Mouse (Mus musculus) testis, postnatal 14 days (tissue): ENCODE measurements around the gene Irf2.

ENCODE experiments used
- DNase-seq: peaks from one replicate; pipeline ENCODE4 v3.0.0; 2021; ENCODE audit warnings: low spot score

Irf2 gene

DNA sequence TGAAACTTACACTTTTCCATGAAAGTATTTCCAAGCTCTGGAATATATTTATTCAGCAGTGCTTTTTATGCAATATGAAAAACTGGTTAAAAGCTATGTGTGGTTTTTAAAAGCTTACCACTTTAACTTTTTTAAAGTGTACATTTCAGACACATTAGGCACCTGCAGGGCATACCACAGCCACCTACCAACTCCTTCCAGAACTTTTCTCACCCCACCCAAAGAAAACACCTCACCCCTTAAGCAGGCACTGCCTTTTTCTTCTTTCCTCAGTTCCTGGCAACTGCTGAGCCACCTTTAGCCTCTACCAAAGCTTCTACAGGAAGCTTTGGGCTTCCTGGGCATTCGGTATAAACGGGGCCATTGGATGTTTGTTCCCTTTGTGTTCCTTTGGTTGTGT is 62.5 kb downstream of the Irf2 start:
- DNase-seq, result no peak

DNA sequence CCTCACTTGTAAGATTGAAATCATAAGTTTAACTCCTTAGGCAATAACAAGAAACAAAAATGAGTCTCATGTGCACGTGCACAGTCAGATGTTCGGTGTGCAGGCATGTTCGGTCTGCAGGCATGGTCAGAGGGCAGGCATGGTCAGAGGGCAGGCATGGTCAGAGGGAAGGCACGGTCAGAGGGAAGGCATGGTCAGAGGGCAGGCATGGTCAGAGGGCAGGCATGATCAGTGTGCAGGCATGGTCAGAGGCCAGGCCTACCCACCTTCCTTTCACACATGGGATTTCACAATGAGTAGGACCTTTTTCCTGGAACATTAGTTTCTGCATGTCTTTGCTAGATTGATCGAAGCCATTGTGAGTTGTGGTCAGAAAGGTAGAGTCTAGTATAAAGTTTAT is 65.2 kb downstream of the Irf2 start:
- DNase-seq, result no peak

DNA sequence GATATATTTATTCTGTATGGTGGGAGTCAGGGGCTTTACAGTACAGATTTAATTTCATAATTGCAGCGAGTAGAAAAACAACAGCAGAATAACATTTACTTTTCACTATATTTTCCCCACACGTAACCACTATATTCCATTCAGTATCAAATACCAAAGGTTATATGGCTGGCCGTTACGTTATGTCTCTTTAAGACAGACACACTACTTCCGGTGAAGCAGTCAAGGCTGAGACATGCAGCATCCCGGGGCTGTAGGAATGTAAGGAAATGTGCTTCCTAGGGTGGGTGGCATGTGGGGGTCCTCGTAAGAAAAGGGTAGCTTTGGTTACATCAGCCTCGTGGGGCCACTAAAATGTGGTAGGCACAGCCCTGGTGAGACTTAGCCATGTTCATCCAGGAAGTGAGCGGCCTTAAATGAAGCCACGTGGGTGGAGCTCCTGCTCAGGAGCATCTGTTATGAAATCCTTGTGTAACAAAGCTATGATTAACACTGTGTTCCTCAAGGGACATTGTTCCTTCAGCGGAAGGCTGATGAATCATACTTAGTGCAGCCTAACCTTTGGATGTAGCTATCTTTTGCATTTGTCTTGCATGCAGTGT is 71.6 kb downstream of the Irf2 start:
- no peak for DNase-seq

DNA sequence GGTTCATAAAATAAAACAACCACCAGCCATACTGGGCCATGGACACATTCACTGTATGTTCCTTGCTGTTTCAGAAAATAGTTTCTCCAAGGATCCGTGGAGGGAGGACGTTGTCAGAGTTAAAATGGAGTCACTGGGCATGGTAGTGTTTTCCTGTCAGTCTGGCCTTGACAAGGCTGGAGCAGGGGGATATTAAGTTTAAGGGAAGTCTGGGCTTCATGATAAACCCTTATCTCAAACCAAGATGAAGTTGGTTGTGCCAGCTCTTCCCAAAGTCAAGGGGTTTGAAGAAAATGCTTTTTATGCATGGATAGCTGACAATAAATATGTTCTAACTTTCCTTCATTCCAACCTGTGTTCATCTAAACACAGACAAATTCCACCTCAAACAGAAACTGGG is 72.4 kb downstream of the Irf2 start:
- DNase-seq, result no peak

DNA sequence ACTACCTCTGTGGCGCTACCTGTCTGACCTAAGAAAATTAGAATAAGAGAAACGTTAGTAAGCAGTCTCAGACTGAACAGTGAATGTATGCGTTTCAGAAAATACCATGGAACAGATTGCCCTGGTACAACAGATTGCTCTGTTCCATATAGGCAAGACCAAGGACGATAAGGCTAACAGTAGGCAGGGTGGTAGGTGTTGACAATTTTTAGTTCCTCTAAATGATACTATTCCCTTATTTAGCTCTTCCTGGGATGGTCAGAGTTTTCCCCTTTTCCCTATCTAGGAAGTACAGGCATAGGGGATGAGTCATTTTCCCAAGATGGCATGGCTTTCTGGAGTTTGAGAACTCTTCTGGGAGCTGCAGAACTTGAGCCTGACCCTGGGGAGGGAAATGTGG is 73.4 kb downstream of the Irf2 start:
- no peak for DNase-seq

DNA sequence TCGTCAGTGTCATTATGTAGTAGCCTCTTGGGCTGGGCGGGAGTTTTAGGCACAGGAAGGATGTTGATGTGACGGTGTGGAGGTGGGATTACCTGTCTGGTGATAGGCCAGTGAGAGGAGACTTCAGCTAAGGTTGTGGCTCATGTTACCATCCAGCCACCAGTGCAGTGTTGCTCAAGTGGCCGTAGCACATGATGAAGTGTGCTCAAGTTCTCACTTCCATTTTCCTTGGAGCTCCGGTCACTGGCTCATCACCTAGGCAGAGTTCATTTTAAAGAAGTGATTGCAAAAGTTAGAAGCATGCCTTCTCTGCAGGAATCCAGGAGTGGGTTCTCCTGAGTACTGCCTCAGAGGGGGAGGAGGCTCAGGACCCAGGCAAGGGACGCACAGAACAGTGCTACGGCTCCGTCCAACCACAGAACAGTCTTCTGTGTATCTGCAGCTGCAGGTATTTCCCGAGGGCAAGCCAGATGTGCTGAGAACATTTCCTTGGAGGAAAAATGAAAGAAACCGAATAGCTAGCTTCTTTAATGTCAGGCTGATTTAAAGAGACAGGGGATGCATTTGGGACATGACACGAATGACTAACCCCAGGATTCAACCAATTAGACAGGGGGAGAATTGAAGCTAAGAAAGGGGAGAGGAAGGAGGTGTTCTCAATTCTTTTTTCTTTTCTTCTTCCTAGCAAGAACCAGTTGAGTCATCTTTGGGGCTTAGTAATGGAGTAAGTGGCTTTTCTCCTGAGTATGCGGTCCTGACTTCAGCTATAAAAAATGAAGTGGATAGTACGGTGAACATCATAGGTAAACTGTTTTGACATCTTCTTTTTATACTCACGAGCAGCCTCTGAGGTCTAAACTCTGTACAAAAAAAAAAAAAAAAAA is 78.8 kb downstream of the Irf2 start:
- DNase-seq, result no peak

DNA sequence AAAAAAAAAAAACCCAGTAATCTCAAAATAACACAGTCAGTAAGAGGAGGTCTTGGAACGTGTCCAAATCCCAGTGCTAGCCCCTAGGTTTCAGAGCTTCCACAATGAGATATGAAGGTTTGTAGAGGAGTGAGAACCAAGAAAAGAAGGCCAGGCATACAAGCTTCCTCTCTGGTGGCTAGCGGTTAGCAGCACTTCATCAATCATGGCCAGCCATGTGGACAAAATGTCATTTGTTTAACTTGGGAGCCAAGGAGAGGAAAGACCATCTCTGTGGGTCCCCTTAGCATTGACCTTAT is 79.4 kb downstream of the Irf2 start:
- DNase-seq, result no peak

DNA sequence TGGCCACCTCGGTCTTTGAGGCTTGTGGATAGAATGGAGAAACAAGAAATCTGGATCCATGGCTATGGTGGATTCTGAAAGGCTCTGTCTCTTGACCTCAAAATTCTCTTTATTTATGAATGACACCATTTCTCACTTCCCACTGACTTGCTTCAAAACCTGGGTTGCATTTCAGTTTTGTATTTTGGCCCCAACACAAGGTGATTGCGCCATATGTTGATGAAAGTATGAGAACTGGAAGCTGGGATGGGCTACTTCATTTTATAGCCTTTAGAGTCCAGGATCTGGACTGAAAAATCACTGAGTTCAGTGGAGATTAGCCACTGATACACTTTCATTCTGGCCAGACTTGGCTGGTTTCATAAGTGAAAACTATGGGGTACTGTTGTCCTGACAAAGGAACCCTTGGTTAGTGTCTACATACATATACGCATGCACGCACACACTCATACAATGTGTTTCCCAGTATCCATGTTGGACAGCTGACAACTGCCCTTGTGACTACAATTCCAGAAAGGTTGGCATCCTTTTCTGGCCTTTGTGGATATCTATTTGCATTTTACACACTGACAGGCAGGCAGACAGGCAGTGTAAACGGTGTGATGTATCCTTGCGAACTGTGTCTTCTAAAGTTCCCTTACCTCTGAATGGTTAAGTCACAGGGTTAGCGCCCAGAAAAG is 89.3 kb downstream of the Irf2 start:
- no peak for DNase-seq

DNA sequence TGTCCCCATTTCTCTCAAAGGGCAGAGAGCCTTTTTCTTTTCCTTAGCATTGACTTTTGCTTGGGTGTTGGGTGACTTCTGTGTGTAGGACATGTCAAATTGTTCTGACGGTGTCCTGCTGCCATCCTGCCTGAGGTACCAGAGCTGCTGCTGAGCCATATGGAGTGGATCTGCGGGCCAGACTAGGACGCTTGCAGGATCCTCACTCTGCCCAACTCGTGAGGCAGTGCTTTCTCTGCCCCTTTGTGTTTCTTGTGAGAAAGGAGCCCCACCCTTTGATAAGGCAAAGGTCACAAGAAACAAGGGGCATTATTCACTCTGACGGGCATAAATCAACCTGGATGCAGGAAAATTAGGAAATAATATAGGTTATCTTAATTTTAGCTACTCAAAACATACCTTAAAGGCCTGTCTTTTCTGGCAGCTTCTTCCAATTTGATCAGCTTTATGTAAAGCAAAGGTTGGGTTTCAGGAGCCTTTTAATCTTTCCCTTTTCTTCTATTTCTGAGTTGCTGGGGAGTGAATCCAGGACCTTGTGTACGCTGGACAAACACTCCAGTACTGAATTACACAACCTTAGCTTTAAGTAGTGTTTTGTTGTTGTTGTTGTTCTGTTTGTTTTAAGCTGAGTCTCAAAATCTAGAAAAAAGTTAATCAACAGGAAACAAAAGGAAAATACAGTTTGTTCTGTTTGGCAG is 90.0 kb downstream of the Irf2 start:
- DNase-seq, result no peak

DNA sequence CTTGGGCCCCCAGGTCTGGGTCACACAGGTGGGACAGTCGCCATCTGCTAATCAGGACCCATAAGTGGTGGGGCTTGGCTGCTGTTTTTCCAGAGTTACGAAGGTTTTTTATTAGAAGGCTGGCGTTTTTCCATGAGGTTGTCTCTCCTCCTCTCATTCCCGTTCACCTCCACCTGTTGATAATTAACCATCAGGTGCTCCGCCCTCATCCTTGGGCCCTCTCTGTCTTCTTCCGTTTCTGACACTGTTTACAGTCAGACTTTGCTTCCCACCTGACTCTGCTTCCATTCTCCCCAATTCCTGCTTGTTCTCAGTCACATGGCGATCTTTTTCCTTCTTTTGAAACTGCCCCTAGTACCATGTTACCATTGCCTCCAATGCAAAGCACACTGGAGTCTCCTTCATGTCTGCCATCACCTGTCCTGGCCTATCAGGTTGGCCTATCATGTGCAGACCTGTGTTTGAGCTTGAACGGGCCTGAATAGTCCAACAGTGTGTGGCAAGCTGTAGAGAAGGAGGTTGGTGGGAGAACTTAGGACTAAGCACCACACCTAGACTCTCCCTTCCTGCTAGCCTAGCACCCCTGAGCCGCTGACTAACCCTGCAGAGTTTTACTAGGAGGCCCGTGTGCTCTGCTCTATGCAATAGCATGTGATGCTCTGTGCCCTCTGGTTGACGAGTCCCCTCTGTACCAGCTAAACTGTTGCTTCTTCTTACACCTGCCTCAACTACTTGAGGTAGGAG is 90.8 kb downstream of the Irf2 start:
- DNase-seq, result no peak

DNA sequence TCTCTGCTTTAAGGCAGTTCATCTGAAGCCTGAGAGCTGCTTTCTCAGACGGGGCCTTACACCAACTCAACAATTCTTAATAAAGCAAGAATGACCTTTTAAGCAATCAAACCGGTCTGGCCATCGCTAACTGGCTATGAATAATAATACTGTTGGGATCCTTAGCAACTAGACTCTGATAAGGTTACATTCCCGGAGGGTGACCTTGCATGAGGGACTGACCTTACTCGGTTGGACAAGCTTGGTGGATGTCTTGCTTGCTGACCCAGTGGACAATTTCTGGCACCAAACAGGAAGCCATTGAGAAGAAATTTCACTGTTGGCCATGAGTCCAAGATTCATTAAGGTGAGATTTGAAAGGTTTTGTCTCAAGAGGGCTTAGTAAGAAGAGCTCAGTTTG is 92.4 kb downstream of the Irf2 start:
- no peak for DNase-seq

DNA sequence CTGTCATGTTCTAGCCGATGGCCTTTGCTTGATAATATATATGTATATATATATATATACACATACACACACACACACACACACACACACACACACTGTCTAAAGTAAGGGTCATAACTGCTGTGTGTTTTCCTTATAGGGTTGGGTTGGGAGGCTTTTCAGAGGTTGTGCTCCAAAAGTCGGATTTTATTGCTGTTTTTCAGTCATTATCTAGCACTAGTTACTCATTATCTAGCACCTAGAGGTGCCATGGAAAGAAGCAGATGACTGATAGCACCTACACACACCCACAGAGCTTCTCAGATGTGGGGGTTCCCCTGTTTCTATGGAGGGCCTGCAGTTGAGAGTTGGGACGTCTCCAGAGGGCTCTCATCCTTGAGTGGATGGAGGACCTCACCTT is 92.9 kb downstream of the Irf2 start:
- DNase-seq, result no peak

DNA sequence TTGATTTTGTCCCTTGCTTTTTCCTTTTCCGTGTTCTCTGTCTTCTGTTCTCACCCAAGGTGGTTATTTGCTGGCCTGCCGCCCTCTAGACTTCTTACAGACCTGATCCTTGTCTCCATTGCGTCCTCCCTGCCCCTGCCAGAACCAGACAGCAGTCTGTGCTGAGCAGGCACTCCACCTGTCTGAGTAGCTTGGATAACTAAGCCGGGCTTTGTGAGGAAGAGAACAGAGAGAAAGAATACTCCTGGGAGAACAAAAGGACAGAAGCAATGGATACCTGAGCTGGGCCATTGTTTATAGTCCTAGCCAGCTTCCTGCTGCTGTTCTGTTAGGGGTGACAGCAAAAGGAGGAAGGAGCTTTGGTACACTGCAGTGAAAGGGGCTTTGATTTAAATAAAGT is 94.2 kb downstream of the Irf2 start:
- no peak for DNase-seq

DNA sequence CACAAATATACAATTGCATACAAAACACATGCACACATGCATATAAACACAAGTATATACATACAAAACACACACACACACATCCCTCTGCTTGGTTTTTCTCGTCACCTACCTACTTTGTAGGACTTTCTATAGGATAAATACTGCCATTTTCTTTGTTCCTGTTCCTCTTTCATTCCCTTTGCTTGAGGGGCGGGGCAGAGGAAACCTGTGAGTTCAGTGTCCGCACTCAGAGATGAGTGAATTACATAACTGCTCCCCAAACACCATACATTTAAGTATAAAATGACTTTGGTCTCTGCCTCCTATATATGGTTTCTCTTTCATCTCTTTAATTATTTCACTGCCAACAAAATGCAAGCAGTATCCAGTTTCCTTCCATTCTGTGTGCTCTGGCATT is 94.9 kb downstream of the Irf2 start:
- DNase-seq, result no peak

DNA sequence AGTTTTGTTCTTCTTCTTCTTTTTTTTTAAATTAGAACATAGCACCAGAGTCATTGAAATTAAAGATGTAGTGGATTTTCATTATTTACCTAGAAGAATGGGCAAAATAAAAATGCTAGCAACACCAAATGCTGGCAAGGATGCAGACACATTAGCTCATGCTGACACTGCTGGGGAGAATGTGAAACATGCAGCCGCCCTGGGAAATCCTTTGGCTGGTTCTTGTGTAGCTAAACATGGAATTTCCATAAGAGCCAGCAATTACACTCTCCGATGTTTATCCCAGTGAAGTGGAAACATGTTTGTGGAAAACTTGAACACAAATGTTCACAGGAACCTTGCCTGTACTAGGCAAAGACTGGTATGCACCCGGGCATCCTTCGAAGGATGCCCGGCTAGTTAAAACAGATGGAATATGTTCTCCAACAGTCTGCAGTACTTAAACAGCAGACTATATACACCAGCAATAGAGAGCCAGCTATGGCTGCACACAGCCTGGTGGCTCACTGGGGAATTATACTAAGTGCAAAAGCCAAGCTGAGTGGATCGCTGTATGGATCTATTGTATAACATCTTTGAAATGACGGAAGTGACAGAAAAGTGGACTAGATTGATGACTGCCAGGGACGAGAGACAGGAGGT is 96.6 kb downstream of the Irf2 start:
- no peak for DNase-seq

DNA sequence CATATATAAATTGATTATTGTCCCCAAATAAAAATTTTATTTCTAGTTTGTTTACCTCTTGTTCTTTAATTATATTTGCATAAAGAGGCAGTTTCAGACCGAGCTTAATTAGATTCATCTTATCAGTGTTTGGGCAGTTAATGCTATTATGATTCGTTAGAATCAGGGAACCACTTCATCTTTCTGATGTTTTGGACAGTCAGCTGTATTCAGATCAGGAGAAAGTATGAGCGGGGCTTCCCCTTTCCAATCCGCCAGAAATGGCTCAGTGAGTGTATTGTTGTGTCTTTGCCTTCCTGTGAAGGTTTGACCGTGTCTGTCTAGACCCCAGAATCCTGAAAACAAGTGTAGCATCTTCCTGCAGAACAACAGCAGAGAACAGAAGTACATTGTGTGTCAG is 97.4 kb downstream of the Irf2 start:
- no peak for DNase-seq

DNA sequence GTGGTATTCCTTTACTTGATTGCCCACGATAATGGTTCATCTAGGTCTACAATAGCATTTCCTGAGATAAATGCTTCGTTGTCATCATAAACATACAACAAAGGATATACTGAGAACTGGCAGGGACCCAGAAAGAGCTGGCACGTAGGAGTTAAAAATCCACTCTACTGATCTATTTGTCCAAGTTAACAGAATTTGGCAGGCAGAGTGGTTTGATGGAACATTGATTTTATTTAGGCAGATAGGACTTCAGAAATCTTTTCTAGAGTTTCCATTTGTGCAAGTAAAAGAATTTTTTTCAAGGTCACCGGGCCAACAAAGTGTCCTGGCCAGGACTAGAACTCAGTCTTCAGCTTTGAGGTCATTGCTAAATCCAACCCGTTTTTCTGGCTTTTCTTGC is 98.5 kb downstream of the Irf2 start:
- DNase-seq, result no peak

DNA sequence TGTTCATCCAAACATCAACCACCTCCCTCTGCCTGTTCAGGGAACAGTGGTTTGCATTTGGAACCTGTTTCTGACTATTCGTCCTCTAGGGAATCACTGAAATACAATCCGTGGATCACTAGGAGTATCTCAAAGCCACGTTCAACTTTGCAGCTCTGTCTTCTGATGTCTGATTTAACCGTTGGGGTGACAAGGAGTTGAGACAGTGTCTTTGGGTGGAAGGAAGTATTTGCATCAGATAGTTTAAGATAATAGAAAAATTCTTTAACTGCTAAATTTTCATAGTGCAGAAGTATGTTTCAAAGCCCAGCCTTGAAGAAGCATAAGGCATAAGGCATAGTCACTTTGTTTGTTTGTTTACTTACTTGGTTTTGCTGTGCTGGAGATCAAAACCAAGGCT is 100.9 kb downstream of the Irf2 start:
- no peak for DNase-seq

DNA sequence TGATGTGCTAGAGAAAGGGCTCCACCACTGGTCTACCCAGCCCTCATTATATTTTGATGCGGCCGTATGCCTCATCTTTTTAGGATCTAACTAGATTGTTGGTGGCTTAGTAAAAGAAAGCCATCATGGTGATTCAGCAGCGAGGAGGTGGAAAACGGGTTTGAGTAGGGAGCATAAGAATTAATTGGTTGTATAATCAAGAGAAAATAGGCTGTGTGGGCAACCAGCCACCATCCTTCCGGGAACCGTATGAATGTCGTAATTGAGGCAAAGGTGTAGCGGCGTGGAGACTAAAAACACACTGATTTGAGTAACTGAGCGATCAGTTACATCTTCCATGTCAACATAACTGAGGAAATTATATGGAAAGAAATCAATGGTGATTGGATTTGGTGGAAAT is 101.3 kb downstream of the Irf2 start:
- DNase-seq, result no peak

DNA sequence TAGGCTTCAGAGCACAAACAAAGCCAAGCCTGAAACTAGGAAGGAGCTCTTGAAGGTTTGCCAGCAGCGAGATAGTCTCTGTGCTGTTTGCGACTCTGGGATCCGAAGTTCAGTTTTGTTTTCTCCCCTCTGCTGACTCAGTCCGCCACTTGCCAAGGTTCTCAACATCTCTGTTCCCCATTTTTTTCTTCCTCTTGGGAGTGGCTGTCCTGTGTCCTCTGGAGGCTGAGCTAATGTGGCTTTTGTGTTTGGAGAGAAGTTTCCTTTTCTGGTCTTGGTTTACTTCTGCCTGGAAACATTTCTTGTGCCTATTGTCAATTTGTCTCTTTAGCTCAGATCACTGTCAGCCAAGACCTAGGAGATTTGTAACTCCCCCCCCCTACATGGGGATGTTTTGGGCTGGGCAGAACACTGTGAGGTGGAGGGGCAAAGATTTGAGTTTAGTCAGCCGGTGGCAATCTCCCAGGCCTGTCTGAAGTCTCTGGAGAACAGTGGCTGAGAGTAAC is 103.2 kb downstream of the Irf2 start:
- DNase-seq, result peak; percentile 33

DNA sequence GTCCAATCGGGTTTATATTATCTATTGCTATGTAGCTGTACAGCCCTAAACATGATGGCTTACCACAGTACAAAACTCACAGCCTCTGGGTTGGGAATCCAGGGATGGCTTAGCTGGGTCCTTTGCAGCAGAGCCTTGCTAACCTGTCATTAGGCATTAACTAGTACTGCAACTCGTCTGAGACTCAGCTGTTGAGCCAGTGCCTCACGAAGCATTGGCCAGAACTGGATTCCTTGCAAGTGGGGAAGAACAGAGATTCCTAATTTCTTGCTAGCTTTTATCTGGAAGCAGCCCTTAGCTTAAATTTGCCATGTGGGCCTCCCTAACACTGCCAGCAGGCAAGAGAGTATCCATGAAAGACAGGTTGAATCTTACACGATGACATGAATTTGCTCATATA is 104.3 kb downstream of the Irf2 start:
- no peak for DNase-seq
